Mouse (Mus musculus): ENCODE data around the gene Ube2z.

Ube2z gene

GRCm38 (mm10) chr11:96058309-96058708 is 6.9 kb downstream of the Ube2z start:
- no peak for DNase-seq (ENCODE audit: low spot score)

- no peak for DNase-seq (ENCODE audit: low spot score)
Observed at GRCm38 (mm10) chr11:96050854-96051253, 14.3 kb downstream of the Ube2z start.

- DNase-seq (ENCODE audit: low spot score), result no peak
Observed at GRCm38 (mm10) chr11:96049939-96050338, 15.2 kb downstream of the Ube2z start.

GRCm38 (mm10) chr11:96047469-96048373 is 17.5 kb downstream of the Ube2z start:
- no peak for DNase-seq (ENCODE audit: low spot score)

GRCm38 (mm10) chr11:96046793-96047192 is 18.4 kb downstream of the Ube2z start:
- DNase-seq (ENCODE audit: low spot score), result no peak

- no peak for DNase-seq (ENCODE audit: low spot score)
Observed at GRCm38 (mm10) chr11:96046028-96046427, 19.2 kb downstream of the Ube2z start.

- DNase-seq (ENCODE audit: low spot score), result no peak
Observed at GRCm38 (mm10) chr11:96044803-96045567, 20.2 kb downstream of the Ube2z start.

GRCm38 (mm10) chr11:96038560-96038959 is 26.6 kb downstream of the Ube2z start:
- DNase-seq (ENCODE audit: low spot score), result no peak

GRCm38 (mm10) chr11:96037499-96037898 is 27.7 kb downstream of the Ube2z start:
- no peak for DNase-seq (ENCODE audit: low spot score)

- DNase-seq (ENCODE audit: low spot score), result no peak
Observed at GRCm38 (mm10) chr11:96035133-96035532, 30.1 kb downstream of the Ube2z start.

- DNase-seq (ENCODE audit: low spot score), result peak; percentile 91
Observed at GRCm38 (mm10) chr11:96034596-96035052, 30.6 kb downstream of the Ube2z start, which contains the start of gene Snf8. Gene Snf8, plus strand, starts transcription at chr11:96034885.

- no peak for DNase-seq (ENCODE audit: low spot score)
Observed at GRCm38 (mm10) chr11:96034116-96034515, 31.1 kb downstream of the Ube2z start.

GRCm38 (mm10) chr11:96033264-96033663 is 31.9 kb downstream of the Ube2z start:
- no peak for DNase-seq (ENCODE audit: low spot score)

- no peak for DNase-seq (ENCODE audit: low spot score)
Observed at GRCm38 (mm10) chr11:96031701-96032100, 33.5 kb downstream of the Ube2z start.

GRCm38 (mm10) chr11:96030571-96030970 is 34.6 kb downstream of the Ube2z start:
- DNase-seq (ENCODE audit: low spot score), result no peak

GRCm38 (mm10) chr11:96028130-96028529 is 37.1 kb downstream of the Ube2z start:
- no peak for DNase-seq (ENCODE audit: low spot score)

GRCm38 (mm10) chr11:96020622-96021021 is 44.6 kb downstream of the Ube2z start:
- DNase-seq (ENCODE audit: low spot score), result no peak

- DNase-seq (ENCODE audit: low spot score), result no peak
Observed at GRCm38 (mm10) chr11:96017941-96018351, 47.2 kb downstream of the Ube2z start.

- DNase-seq (ENCODE audit: low spot score), result no peak
Observed at GRCm38 (mm10) chr11:96015421-96015820, 49.8 kb downstream of the Ube2z start.

- DNase-seq (ENCODE audit: low spot score), result no peak
Observed at GRCm38 (mm10) chr11:96011982-96012381, 53.2 kb downstream of the Ube2z start.

GRCm38 (mm10) chr11:96008827-96009226 is 56.4 kb downstream of the Ube2z start:
- DNase-seq (ENCODE audit: low spot score), result no peak

GRCm38 (mm10) chr11:96007516-96008235 is 57.5 kb downstream of the Ube2z start:
- DNase-seq (ENCODE audit: low spot score), result no peak

Data from left cerebral cortex, adult 11 months (tissue).